Mouse (Mus musculus) gastrocnemius, postnatal 36 days (tissue): ENCODE measurements around the gene Lrfn4. TPM values are rescaled to one million over a fixed set of nuclear protein-coding genes. Genes with fewer than 3 reads are reported as not detected.

Source experiments
- DNase-seq, 2 experiments: peaks; one replicate each; pipeline ENCODE4 v3.0.0; 2022
- intact Hi-C: fragments of 180-260 bp; cut with DNase I; formaldehyde crosslinking; loops from one replicate; pipeline ENCODE4 v1.15.1; 2025
- long read RNA-seq, 2 experiments: library from polyadenylated mRNA; stranded (forward); transcript quantifications; one replicate each; pipeline ENCODE4 v2.0.0; 2021
- total RNA-seq, 2 experiments: library from RNA; stranded (reverse); gene quantifications; 2 replicates each; pipeline ENCODE4 v1.2.3; 2021

The Lrfn4 gene
- total RNA-seq, result 1 to 10 TPM; 1.1 to 1.8 TPM
- long read RNA-seq, experiment 1, partial matches to known transcripts, result 3 of 4 reads
- long read RNA-seq, experiment 1, other reads (novel, unspliced or antisense), result 0 of 4 reads
- long read RNA-seq, experiment 2, partial matches to known transcripts, result 0 of 11 reads
- long read RNA-seq, experiment 2, other reads (novel, unspliced or antisense), result 10 of 11 reads

DNA sequence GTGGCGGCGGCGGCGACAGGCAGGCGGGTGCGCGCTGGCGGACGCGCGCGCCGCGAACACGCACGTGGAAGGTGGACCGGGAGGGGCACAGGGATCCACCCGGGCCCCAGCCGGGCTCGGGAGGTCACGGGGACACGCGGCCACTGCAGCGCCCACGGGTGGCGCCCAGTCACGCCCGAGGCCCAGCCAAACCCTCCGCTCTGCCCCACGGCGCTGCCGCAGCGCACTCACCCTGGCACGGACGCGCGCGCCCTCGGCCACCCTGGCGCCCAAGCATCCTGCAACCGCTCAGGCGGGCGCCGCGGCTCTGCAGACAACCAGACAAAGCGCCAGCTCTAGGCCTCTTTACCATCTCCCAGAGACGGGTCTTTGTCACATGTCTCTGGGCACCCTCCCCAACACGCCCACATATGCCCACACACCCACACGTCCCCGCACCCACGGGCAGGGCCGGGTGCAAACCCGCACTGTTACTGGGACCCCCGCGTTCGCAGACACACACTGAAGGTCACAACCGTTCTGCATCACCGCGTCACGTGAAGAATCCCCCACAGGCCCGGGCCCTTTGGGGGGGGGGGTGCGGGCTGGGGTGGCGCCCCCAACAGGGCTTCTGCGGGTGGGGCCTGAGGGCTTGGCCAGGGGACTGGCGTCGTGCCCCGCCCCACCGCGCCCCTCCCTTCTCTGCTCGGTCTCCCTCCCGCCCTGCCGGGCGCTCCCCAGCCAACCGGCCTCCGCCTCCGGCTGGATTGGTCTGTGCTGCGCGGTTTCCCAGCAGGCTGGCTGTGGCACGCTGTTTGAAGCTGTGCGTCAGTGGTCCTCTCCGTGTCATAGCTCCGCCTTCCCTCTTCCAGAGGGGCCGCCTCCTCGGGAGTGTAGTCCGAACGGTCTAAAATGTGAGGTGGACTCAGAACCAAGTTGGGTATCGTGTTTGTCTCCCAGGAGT lies at the start of gene Lrfn4:
Gene Lrfn4 (minus strand): TSS at position 517 of the 943 bp plus-strand sequence.
- peak; percentile 62 to 74 for DNase-seq
- intact Hi-C loops, result loop anchor here (2.0 kb wide), 1 partner anchor 117 kb away; the partner anchor contains the start of gene 2010003K11Rik

DNA sequence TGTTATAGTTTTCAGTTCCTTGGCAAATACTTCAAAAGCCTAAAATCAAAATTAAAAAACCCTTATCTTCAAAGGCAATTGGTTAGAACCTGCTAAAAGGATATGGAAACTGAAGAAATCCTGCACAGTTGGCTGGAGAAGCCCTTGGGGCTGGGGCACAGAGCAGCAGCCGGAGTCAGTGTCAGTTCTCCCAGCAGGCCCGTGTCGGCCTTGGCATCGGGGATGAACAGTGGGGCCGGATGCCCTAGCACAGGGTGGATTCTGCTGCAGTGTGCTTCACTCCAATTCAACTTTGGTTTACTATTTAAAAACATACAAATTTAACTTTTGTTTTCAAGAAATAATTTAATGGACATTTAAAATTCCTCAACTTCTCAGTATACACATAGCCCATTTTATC lies 42.7 kb upstream of the Lrfn4 start:
- intact Hi-C loops, result loop anchor here (5.0 kb wide), 1 partner anchor 59 kb away; no protein-coding TSS in a partner anchor
- DNase-seq, result no peak

DNA sequence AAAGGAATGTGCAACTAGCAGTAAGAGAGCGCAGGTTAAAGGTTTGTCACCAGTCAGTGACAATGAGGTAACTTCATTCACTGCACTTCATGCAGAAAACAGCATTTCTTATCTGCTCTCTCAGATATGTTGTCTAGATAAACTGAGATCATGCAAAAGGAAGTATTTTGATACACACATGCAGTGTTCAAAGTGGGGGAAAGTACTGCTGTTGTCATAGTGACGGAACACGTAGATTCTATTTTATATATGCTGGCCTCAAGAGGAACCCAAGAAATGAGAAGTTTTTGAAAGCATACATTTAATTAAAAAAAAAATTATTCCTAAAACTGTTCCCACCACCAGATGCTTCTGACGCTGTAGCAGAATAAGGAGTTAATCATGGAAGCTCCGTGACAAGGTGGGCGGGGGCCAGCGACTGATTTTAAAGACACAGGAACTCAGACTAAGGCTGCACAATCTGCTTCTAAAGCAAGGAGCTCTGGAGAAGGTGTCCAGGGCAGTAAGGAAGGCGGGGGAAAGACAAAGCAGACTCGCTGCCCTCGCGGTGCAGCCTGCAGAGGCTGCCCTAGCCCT lies 31.5 kb upstream of the Lrfn4 start:
- DNase-seq, result no peak

DNA sequence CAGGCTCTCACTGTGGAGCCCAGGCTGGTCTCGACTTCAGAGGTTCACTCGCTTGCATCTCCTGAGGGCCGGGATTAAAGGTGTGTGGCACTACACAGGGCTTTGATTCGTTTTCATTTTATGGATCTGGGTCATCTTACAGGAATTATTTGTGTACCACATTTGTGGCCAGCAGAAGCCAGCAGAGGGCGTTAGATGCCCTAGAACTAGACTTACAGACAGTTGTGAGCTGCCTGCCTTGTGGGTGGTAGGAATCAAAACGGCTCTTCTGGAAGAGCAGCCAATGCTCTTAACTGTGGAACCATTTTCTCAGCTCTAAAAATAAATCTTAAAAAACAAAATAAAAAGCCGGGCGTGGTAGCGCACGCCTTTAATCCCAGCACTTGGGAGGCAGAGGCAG lies 28.8 kb upstream of the Lrfn4 start:
- DNase-seq, result no peak
- intact Hi-C loops, result no loop called here

More for the DNA sequence above, 31.5 kb upstream of the Lrfn4 start:
- intact Hi-C loops, result no loop called here

DNA sequence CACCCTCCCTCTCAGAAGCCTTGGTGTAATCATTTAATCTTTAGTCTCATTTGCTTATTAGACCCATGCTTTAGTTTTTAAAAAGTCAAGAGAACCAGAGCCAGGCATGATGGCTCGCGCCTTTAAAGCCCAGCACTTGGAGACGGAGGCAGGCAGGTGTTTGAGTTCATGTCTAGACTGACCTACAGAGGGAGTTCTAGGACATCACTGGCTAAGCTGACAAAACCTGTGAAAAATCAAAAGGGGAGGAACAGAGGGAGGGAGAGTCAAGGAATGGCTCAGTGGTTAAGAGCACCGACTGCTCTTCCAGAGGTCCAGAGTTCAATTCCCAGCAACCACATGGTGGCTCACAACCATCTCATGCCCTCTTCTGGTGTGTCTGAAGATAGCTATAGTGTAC lies 20.5 kb upstream of the Lrfn4 start:
- intact Hi-C loops, result no loop called here
- no peak for DNase-seq

DNA sequence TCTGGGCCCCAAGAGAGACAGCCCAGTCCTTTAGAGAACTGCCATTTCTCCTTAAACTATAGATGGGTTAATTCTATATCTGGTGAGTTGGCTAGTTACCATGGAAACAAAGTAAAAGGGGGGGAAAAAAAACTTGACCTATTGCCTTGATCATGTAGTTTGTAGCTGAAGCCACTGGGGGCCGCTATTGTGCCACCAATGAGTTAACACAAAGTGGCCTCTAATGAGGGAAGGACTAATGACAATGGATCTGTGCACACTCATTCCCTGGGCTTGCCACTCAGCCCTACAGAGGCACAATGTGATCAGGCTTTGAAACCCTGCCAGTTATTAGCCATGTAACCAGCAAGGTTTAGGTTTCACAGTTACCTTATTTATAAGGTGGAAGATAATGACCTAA lies 13.4 kb upstream of the Lrfn4 start:
- DNase-seq, result no peak
- intact Hi-C loops, result loop anchor here (2.0 to 10.0 kb wide), 2 partner anchors 116 to 336 kb away; partner anchors contain the start of gene Mrpl11

DNA sequence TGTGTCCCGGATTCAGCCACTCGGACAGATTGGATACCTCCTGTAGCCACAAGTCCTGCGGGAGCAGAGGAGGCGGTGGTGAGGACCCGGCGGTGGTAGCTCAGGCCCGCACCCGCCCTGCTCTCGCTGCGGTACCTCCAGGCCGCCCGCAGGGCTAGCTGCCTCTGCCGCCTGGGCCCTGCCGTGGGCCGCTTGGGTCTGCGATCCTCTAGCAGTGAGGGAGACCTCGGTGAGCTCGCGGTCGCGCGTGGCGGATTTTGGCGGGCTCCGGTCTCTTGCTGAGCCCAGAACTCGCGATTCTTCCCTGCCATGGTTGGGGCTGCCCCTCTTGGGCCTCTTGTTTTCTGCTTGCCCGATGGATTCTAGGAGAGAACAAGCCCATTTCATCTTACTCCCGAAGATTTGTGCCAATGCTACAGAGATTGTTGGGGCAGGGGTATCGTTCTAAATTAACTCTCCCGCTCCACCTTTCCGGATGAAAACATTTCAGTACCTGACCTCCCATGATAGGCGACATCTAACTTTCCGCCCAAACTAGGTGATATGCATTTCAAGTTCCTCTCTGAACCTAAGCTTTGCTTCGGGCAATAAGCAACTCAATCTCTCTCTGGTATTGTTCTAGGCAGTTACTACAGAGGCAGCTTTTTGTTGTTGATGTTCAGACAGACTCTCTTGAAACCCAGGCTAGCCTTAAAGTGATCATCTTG lies 10.5 kb upstream of the Lrfn4 start:
- no peak for DNase-seq
- intact Hi-C loops, result loop anchor here (10.0 kb wide), 1 partner anchor 339 kb away; the partner anchor contains the start of gene Mrpl11

DNA sequence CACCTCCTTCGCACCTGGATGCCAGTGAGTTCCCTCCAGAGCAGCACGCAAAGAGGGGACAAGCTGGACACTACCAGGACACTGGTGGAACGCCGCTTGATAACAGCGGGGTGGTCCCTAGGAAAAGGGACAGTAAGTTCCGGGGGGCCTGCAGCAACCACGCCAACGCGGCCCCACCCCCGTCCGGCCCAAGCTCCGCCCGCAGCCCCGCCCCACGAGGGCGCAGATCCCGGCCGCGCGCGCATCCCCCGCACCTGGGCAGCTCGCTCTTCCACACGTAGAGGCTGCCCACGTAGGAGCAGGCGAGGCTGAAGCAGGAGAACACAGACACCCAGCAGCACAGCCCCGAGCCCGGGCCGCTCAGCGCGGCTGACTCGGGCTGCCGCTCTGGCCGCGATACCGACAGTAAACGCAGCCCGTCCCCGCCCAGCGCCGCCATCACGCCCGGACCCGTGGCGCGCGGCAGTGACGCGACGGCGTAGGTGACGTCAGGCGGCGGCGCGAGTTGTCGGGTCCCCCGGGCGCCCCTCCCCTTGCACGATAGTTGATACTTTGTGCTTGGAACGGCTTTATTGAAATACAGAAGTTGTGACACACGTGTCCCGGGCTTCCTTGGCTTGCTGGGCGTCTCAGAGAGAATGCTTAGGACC lies 9.8 kb upstream of the Lrfn4 start, which contains the start of gene Rce1:
Gene Rce1 (minus strand): TSS at position 463 of the 650 bp plus-strand sequence.
- intact Hi-C loops, result loop anchor here (10.0 kb wide), 1 partner anchor 339 kb away; the partner anchor contains the start of gene Mrpl11
- DNase-seq, result peak; percentile 83 to 90

DNA sequence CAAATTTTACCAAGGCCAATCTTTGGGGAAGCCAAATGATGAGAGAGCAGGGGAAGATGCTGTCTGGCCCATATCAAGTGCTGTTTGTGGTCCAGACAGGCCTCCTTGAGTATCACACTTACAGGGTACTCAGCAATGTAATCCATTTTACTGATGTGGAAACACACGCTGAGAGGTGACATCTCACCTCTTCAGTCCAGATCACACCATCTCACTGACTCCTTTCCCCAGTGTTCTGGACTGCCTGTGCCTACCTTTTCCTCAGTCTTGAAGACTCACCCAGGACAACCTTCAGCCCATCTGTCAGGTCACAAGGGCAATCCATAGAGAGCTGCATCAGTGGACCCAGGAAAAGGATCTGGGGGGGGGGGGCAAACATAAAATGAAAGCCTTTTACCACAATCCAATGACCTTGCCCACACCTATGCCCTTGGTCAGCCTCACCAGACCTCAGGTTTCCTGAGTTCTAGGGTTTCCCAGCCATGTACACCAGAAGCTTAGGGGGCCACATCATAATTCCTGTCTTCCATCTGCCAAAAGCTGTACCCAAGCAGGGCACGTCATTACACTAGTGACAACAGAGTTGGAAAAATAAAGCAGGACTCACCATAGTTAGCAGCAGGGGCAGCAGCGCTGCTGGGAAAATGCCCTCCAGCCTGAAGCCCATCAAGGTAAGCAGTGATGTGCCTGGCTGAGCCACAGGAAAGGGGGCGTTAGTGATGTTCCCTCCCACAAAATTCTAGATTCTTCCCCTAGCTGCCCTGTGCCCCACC lies 9.1 kb upstream of the Lrfn4 start:
- intact Hi-C loops, result loop anchor here (10.0 kb wide), 1 partner anchor 340 kb away; the partner anchor contains the start of gene Mrpl11
- no peak for DNase-seq

DNA sequence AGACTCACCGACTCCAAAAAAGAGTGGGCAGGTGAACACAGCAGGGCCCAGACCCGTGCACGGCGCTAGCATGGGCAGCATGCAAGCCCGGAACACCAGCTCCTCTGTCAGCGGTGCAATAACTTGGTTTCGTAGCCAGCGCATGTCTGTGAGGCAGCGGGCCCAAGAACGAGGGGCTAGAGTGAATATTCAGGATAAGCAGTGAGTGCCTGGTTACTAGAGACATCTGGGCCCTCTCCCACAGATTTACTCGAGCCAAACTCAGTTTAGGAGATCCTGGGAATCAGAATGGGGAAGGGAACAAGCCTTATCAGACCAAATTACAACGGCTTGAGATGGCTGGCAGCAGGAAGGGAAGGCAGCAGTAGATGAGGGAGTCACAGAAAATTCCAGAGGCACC lies 8.5 kb upstream of the Lrfn4 start:
- intact Hi-C loops, result loop anchor here (10.0 kb wide), 1 partner anchor 341 kb away; the partner anchor contains the start of gene Mrpl11

DNA sequence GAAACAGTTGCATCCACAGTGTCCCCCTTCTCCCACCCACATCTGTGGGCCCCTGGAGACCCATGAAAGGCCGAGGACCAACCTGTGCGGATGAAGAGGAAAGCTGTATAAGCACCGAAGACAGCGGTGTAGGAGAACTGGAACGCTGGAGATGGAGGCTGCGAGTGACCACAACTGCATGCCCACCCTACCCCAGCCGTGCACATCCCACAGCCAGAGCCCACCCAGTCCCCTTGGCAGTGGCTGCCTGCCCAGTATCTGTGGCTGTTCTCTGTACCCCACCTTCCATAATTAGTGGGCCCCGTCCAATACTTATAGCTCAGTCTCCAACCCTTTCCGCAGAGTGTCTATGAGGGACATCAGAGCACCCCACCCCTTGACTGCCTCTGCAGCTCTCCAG lies 8.0 kb upstream of the Lrfn4 start:
- intact Hi-C loops, result loop anchor here (10.0 kb wide), 1 partner anchor 341 kb away; the partner anchor contains the start of gene Mrpl11
- no peak for DNase-seq

More for the DNA sequence above, 8.5 kb upstream of the Lrfn4 start:
- no peak for DNase-seq

DNA sequence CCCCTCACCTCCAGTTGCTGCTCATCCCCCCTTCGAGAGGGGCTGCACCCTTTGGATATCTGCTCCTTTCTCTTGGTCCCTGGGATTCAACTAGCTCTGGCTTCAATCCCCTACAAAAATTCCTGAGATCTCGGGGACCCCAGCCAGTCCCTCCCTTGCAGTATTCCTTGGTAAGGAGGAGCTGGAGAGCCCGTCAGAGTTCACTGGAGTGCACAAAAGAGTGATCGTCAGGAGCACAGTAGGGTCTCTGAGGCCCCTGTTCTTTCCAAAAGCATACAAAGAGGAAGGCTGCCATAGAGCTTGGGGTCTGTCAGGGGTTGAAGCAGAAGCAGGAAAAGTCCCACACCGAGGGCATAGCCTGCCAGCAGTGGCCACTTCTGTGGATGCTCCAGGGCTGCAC lies 7.3 kb upstream of the Lrfn4 start:
- no peak for DNase-seq
- intact Hi-C loops, result loop anchor here (10.0 kb wide), 1 partner anchor 342 kb away; the partner anchor contains the start of gene Mrpl11

DNA sequence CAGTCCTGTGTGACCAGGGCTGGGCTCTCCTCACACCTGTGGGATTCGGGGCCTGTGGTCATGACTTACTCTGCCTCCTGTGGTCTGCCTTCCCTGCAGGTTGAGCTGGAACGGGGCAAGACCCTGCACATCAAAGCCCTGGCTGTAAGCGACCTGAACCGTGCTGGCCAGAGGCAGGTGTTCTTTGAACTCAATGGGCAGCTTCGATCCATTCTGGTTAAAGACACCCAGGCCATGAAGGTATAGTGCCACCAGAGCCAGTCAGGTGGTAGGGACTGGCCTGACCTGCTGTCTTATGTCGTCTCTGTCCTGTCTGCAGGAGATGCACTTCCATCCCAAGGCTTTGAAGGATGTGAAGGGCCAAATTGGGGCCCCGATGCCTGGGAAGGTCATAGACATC lies 5.3 kb upstream of the Lrfn4 start:
- DNase-seq, result no peak
- intact Hi-C loops, result loop anchor here (10.0 kb wide), 1 partner anchor 344 kb away; the partner anchor contains the start of gene Mrpl11

DNA sequence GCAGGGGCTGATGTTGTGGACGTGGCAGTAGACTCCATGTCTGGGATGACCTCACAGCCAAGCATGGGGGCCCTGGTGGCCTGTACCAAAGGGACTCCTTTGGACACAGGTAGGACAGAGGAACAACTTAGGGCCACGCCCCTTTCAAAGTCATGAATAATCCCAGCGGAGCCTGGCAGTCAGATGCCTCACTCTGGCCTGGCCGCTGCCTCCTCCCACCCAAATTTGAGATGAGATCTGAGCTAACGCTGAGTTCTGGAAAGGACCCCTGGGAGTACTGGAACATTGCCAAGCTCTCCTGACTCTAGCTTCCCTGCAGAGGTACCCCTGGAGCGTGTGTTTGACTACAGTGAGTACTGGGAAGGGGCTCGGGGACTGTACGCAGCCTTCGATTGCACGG lies 4.0 kb upstream of the Lrfn4 start:
- no peak for DNase-seq
- intact Hi-C loops, result no loop called here

DNA sequence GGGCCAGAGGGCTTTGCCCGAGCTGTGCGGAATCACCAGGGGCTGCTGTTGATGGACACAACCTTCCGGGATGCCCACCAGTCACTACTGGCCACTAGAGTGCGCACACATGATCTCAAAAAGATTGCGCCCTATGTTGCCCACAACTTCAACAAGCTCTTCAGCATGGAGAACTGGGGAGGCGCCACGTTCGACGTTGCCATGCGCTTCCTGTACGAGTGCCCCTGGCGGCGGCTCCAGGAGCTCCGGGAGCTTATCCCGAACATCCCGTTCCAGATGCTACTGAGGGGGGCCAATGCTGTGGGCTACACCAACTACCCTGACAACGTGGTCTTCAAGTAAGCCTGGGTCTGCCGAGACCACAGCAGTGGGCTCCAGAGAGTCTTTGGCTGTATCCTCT lies 2.7 kb upstream of the Lrfn4 start:
- no peak for DNase-seq
- intact Hi-C loops, result no loop called here

DNA sequence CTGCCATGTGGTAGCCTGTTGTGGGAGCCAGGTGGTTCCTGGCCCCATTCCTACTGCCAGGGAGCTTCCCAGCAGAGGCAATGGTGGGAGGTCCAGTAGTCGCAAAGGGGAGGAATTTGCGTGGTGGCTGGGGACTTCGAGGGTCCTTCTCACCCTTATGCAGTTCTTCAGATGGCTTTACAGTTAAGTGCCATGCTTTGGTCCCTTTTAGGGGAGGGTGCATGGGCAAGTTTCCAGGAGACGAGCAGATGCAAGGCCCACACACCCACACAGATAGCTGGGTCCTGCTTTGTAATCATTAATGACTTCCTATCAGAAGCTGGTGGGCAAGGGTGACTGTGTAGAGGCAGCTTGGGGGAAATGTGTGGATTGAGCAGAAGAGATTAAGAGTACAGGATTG lies 1.1 kb upstream of the Lrfn4 start:
- no peak for DNase-seq
- intact Hi-C loops, result no loop called here

DNA sequence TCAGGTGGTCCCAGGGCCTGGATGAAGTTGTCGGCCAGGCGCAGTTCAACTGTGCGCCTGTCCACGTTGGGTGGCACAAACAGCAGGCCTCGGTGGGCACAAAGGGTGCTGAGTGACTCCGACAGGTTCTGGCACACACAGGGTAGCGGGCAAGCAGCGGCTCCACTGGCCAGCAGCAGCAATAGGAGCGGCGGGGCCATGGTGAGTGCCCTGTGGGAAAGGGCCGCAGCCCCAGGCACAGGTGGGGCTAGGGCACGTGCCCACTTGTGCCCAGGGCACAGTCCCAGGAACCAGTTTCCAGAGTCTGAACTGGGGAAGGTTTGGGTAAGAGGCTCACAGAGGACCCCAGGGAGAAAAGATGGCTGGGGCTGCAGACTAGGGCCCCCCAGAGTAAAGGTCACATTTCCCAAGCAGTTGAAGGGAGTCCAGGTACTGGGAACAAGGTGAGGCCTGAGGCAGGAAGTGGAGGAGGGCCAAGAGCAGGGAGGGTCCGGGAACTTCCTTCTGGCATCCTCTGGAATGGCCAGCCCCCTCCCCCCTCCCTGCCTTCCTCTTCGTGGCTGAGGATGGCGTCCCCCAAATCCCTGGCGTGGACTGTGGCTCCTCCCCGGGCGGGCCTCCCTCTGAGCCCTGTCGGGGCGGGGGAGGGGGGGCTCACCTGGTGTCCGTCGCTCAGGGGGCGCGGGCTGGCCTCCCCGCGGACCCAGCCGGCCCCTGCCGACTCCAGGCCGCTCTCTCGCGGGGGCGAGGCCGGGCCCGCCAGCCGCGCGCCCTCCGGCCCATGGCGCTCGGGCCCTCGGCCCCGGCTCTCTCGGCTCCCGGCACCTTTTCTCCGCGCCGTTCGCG lies 939 bp downstream of the Lrfn4 start:
- intact Hi-C loops, result loop anchor here (2.0 kb wide), 1 partner anchor 116 kb away; the partner anchor contains the start of gene 2010003K11Rik
- no peak for DNase-seq
